Mouse (Mus musculus): Measurements from ENCODE around the gene Htr6. TPM values are rescaled to one million over a fixed set of nuclear protein-coding genes. Genes with fewer than 3 reads are reported as not detected.

Gene Htr6
- polyA plus RNA-seq, 1 experiment from 2014 or later, result not detected

DNA sequence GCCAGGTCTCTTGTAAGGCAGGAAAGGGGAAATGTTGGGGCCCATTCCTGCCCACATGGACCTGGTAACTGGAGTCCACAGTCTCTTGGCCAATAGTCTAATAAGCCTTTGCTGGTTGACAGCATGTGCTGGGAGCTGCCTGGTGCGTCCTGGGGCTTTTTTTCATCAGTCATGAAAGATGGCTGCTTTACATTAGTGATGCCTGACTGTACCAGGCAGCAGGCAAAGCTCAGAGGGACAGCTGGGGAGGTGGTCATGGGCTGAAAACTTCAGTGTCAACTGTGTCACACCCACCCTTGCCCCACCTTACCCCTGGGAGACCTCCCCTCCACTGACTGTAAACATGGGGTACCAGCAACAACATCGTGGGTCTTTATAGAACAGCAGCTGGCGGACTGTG, 19.6 kb downstream of the Htr6 start:
- WGBS, result 75% methylated on average over 3 of the region's 3 CpGs
- ATAC-seq, result no peak
- Histone ChIP-seq H3K36me3 (ENCODE audit: control insufficient read depth, insufficient read depth, low read length) (no peaks in the 10 kb centered on the region), H3K9me3 (ENCODE audit: control insufficient read depth, low read length) (no peaks in the 10 kb centered on the region), H3K27me3 (replicated peaks; ENCODE audit: control insufficient read depth, insufficient read depth, low read length) (no peaks in the 10 kb centered on the region), H3K4me3 (ENCODE audit: low read length) (no peak overlapping the region), H3K27ac (ENCODE audit: low read length) (no peak overlapping the region), H3K4me2 (ENCODE audit: low read depth, low read length) (no peak overlapping the region), H3K4me1 (ENCODE audit: control insufficient read depth, insufficient read depth, low read length) (no peaks in the 10 kb centered on the region), H3K9ac (ENCODE audit: low read depth, low read length) (no peak overlapping the region)

DNA sequence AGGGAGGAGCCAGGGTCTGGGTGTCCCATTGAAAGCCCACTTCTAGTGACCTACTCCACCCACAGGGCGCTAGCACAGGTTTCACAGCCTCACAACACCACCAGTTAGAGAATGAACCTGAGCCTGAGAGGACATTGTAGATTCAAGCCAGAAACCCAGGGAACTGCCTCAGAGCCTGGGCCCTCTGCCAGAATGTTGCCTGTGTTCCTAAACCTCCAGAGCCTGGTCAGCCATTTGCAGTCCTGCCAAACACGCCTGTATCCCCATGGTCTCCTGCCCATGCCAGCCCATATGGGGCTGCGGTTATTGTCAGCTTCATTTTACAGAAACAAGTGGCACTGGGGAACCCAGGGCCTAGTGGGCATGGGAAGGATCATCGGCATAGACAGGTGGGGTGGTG, 20.0 kb downstream of the Htr6 start:
- Histone ChIP-seq H3K4me1 (ENCODE audit: control insufficient read depth, insufficient read depth, low read length) (no peaks in the 10 kb centered on the region), H3K4me2 (ENCODE audit: low read depth, low read length) (no peak overlapping the region), H3K4me3 (ENCODE audit: low read length) (no peak overlapping the region), H3K27me3 (replicated peaks; ENCODE audit: control insufficient read depth, insufficient read depth, low read length) (no peaks in the 10 kb centered on the region), H3K9me3 (ENCODE audit: control insufficient read depth, low read length) (no peaks in the 10 kb centered on the region), H3K27ac (ENCODE audit: low read length) (no peak overlapping the region), H3K36me3 (ENCODE audit: control insufficient read depth, insufficient read depth, low read length) (no peaks in the 10 kb centered on the region), H3K9ac (ENCODE audit: low read depth, low read length) (no peak overlapping the region)
- ATAC-seq, result no peak
- 82% methylated on average over 4 of the region's 4 CpGs for WGBS

DNA sequence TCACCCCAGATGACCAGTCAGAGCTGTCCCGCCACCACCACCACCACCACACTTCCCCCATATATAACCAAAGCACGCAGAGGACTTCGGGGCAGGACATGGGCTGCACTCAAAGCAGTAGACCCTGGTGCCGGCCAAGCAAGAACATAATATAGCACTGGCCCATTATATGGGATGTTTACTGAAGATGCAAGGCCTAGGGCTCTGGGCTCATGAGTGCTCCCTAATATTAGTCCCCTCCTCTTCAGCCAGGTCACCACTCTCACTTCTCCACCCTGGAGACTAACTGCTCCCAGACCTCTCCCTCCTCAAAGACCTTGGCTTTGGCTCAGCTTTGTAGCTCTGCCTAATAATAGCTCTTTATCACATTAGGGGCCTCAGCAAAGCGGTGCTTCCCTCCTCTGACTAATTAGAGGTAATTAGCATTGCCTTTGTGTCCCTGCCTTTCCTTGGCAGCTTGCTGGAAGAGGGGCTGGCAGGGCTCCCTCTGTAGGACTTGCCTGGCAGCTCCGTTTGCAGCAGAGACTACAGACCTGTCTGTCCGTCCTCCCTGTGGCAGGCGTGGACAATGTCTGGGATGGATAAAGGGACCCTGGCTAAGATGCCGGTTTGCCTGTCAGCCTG, 21.0 kb downstream of the Htr6 start:
- Histone ChIP-seq H3K9me3 (ENCODE audit: control insufficient read depth, low read length) (no peaks in the 10 kb centered on the region), H3K36me3 (ENCODE audit: control insufficient read depth, insufficient read depth, low read length) (no peaks in the 10 kb centered on the region), H3K4me1 (ENCODE audit: control insufficient read depth, insufficient read depth, low read length) (no peaks in the 10 kb centered on the region), H3K4me2 (ENCODE audit: low read depth, low read length) (no peak overlapping the region), H3K4me3 (ENCODE audit: low read length) (no peak overlapping the region), H3K9ac (ENCODE audit: low read depth, low read length) (no peak overlapping the region), H3K27ac (ENCODE audit: low read length) (no peak overlapping the region), H3K27me3 (replicated peaks; ENCODE audit: control insufficient read depth, insufficient read depth, low read length) (no peaks in the 10 kb centered on the region)
- WGBS, result 58% methylated on average over 9 of the region's 9 CpGs
- no peak for ATAC-seq

DNA sequence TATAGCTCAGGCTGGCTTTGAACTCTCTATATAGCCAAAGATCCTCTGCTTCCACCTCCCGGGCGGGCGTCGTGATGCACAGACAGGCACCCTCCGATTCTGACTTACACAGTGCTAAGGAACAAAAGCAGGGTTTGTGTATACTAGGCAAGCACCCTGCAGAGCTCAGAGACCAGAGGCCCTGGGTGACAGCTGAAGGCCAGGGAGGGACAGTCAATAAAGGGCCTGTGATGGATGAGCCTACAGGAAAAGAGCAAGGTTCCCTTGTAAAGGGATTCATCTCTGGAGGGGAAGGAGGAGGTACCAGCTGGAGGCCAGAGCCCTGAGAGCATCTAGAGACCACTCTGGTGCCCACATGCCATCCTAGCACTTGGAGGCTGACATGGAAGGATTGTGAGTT, 22.0 kb downstream of the Htr6 start:
- no peak overlapping the region for H3K4me2 ChIP-seq (ENCODE audit: low read depth, low read length)
- H3K27ac ChIP-seq (ENCODE audit: low read length), result no peak overlapping the region
- H3K27me3 ChIP-seq (replicated peaks; ENCODE audit: control insufficient read depth, insufficient read depth, low read length), result no peaks in the 10 kb centered on the region
- no peak overlapping the region for H3K9ac ChIP-seq (ENCODE audit: low read depth, low read length)
- H3K36me3 ChIP-seq (ENCODE audit: control insufficient read depth, insufficient read depth, low read length), result no peaks in the 10 kb centered on the region
- ATAC-seq, result no peak
- H3K4me1 ChIP-seq (ENCODE audit: control insufficient read depth, insufficient read depth, low read length), result no peaks in the 10 kb centered on the region
- no peaks in the 10 kb centered on the region for H3K9me3 ChIP-seq (ENCODE audit: control insufficient read depth, low read length)
- 62% methylated on average over 5 of the region's 5 CpGs for WGBS
- H3K4me3 ChIP-seq (ENCODE audit: low read length), result no peak overlapping the region

DNA sequence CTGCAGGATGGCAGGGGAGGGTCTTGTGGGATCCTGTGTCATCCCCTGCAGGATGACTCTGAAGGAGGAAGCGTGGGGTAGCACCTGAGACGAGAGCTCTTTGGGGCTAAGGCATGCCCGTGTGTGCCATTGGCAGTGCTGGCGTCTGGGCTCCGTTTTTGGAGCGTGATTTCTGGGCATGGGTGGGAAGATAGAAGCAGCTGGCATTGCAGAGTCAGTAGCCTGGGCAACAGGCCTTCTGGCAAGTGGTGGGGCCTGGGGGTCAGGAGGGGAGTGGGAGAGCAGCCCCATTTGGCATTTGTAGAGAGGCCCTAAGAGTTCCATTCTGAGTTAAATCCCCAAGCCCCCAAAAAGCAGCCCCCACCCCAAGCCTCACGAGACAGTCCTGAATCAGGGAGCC, 22.6 kb downstream of the Htr6 start:
- no peaks in the 10 kb centered on the region for H3K4me1 ChIP-seq (ENCODE audit: control insufficient read depth, insufficient read depth, low read length)
- no peak overlapping the region for H3K9ac ChIP-seq (ENCODE audit: low read depth, low read length)
- no peaks in the 10 kb centered on the region for H3K9me3 ChIP-seq (ENCODE audit: control insufficient read depth, low read length)
- no peaks in the 10 kb centered on the region for H3K27me3 ChIP-seq (replicated peaks; ENCODE audit: control insufficient read depth, insufficient read depth, low read length)
- no peak overlapping the region for H3K27ac ChIP-seq (ENCODE audit: low read length)
- H3K4me3 ChIP-seq (ENCODE audit: low read length), result no peak overlapping the region
- WGBS, result 79% methylated on average over 7 of the region's 7 CpGs
- no peaks in the 10 kb centered on the region for H3K36me3 ChIP-seq (ENCODE audit: control insufficient read depth, insufficient read depth, low read length)
- no peak overlapping the region for H3K4me2 ChIP-seq (ENCODE audit: low read depth, low read length)
- no peak for ATAC-seq

DNA sequence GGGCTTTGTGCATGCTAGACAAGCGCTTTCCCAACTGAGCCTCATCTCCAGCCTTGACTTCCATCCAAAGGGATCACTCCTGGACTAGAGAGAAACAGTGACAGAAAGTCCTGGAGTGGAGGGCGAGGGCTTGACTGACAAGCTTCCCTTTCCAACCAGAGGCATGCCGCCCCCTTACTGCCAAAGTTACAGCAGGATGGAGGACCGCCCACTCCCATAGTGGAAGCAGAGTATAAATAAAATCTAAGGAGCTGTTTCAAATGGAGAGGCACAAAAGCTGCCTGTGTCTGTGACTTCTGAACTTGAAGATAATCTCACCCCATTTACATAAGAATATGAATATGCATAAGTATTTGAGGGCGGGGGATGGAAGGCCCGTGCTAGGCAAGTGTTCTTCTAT, 26.9 kb downstream of the Htr6 start:
- Histone ChIP-seq H3K9me3 (ENCODE audit: control insufficient read depth, low read length) (no peaks in the 10 kb centered on the region), H3K36me3 (ENCODE audit: control insufficient read depth, insufficient read depth, low read length) (no peaks in the 10 kb centered on the region), H3K9ac (ENCODE audit: low read depth, low read length) (no peak overlapping the region), H3K27me3 (replicated peaks; ENCODE audit: control insufficient read depth, insufficient read depth, low read length) (no peaks in the 10 kb centered on the region), H3K27ac (ENCODE audit: low read length) (no peak overlapping the region), H3K4me1 (ENCODE audit: control insufficient read depth, insufficient read depth, low read length) (no peaks in the 10 kb centered on the region), H3K4me3 (ENCODE audit: low read length) (no peak overlapping the region), H3K4me2 (ENCODE audit: low read depth, low read length) (no peak overlapping the region)
- WGBS, result 77% methylated on average over 6 of the region's 6 CpGs
- ATAC-seq, result no peak

DNA sequence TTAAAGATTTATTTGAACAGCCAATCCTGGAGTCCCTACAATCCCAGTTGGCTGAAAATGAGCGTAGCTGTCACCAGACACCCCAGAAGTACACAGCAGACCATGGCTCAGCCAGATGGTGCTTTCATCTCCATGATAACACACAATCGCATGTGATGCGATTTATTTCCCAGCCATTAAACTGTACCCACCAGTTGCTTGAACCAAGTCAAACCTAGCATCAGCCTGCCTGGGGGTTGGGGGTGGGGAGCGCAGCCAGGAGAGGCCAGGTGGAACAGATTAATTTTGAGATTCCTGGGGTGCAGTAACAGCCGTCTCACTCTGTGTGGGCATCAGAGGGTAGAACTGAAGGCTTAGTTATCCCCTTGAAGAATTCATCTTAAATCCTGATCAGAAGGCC, 29.0 kb downstream of the Htr6 start:
- H3K36me3 ChIP-seq (ENCODE audit: control insufficient read depth, insufficient read depth, low read length), result no peaks in the 10 kb centered on the region
- ATAC-seq, result no peak
- H3K4me2 ChIP-seq (ENCODE audit: low read depth, low read length), result no peak overlapping the region
- H3K9ac ChIP-seq (ENCODE audit: low read depth, low read length), result no peak overlapping the region
- no peaks in the 10 kb centered on the region for H3K4me1 ChIP-seq (ENCODE audit: control insufficient read depth, insufficient read depth, low read length)
- no peak overlapping the region for H3K27ac ChIP-seq (ENCODE audit: low read length)
- H3K27me3 ChIP-seq (replicated peaks; ENCODE audit: control insufficient read depth, insufficient read depth, low read length), result no peaks in the 10 kb centered on the region
- no peak overlapping the region for H3K4me3 ChIP-seq (ENCODE audit: low read length)
- H3K9me3 ChIP-seq (ENCODE audit: control insufficient read depth, low read length), result no peaks in the 10 kb centered on the region
- WGBS, result 83% methylated on average over 5 of the region's 5 CpGs

DNA sequence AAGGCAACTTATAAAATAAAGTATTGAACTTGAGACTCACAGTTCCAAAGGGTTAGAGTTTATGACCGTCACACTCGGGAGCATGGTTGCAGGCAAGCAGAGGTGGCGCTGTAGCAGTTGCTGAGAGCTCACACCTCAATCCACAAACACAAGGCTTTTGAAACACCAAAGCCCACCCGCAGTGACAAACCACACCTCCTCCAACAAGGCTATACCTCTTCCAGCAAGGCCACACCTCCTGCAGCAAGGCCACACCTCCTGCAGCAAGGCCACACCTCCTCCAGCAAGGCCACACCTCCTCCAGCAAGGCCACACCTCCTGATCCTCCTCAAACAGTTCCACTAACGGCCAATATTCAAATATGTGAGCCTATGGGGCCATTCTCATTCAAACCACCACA, 30.8 kb downstream of the Htr6 start:
- Histone ChIP-seq H3K4me1 (ENCODE audit: control insufficient read depth, insufficient read depth, low read length) (no peaks in the 10 kb centered on the region), H3K4me3 (ENCODE audit: low read length) (no peak overlapping the region), H3K9ac (ENCODE audit: low read depth, low read length) (no peak overlapping the region), H3K27ac (ENCODE audit: low read length) (no peak overlapping the region), H3K9me3 (ENCODE audit: control insufficient read depth, low read length) (no peaks in the 10 kb centered on the region), H3K36me3 (ENCODE audit: control insufficient read depth, insufficient read depth, low read length) (no peaks in the 10 kb centered on the region), H3K4me2 (ENCODE audit: low read depth, low read length) (no peak overlapping the region), H3K27me3 (replicated peaks; ENCODE audit: control insufficient read depth, insufficient read depth, low read length) (no peaks in the 10 kb centered on the region)
- 91% methylated on average over 5 of the region's 5 CpGs for WGBS
- ATAC-seq, result no peak

DNA sequence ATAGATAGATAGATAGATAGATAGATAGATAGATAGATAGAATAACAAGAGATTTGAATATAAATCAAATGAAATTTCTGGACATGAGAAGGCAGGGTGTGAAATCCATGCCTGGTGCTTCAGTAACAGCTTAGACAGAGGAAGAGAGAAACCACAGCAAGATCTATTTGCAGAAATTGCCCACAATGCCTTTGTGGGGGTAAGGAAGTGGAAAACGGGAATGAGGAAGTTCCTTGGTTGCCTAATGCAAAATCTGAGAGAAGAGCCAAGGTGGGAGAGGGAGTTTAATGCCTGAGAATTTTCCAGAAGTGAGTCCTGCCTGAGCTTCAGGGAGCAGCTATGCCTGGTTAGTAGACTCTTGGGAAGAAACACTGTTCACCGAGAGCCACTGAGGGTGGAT, 31.8 kb downstream of the Htr6 start:
- Histone ChIP-seq H3K9ac (ENCODE audit: low read depth, low read length) (no peak overlapping the region), H3K4me3 (ENCODE audit: low read length) (no peak overlapping the region)
- no peak for ATAC-seq

DNA sequence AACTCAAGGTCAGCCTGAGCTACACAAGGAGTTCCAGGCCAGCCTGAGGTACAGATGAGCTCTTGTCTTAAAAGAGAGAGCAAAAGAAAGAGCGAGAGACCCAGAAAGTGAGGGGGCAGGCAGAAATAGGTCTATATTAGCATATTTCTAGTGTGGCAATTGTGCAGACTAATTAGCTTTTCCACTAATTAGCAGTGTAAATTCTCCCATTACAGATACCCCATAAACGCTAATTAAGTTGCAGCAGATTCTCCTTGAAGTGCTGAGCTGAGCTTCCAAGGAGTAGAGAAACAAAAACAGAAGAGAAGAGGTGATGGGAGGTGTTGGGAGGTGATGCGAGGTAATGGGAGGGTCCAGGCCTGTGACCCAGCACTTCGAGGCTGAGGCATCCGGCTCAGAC, 32.8 kb downstream of the Htr6 start:
- no peak overlapping the region for H3K27ac ChIP-seq (ENCODE audit: low read length)
- 83% methylated on average over 5 of the region's 5 CpGs for WGBS
- H3K9me3 ChIP-seq (ENCODE audit: control insufficient read depth, low read length), result no peaks in the 10 kb centered on the region
- no peak overlapping the region for H3K9ac ChIP-seq (ENCODE audit: low read depth, low read length)
- no peak overlapping the region for H3K4me3 ChIP-seq (ENCODE audit: low read length)
- ATAC-seq, result no peak
- H3K36me3 ChIP-seq (ENCODE audit: control insufficient read depth, insufficient read depth, low read length), result no peaks in the 10 kb centered on the region
- peaks cover 7% of the 10 kb centered on the region for H3K4me1 ChIP-seq (ENCODE audit: control insufficient read depth, insufficient read depth, low read length)
- H3K4me2 ChIP-seq (ENCODE audit: low read depth, low read length), result no peak overlapping the region
- no peaks in the 10 kb centered on the region for H3K27me3 ChIP-seq (replicated peaks; ENCODE audit: control insufficient read depth, insufficient read depth, low read length)

More for the DNA sequence above, 31.8 kb downstream of the Htr6 start:
- Histone ChIP-seq H3K9me3 (ENCODE audit: control insufficient read depth, low read length) (no peaks in the 10 kb centered on the region), H3K36me3 (ENCODE audit: control insufficient read depth, insufficient read depth, low read length) (no peaks in the 10 kb centered on the region), H3K4me2 (ENCODE audit: low read depth, low read length) (no peak overlapping the region), H3K27ac (ENCODE audit: low read length) (no peak overlapping the region), H3K27me3 (replicated peaks; ENCODE audit: control insufficient read depth, insufficient read depth, low read length) (no peaks in the 10 kb centered on the region), H3K4me1 (ENCODE audit: control insufficient read depth, insufficient read depth, low read length) (no peaks in the 10 kb centered on the region)
- WGBS, result 81% methylated on average over 2 of the region's 2 CpGs

Data from intestine, embryonic 16.5 days (tissue).